Mouse (Mus musculus) ES-E14 (cell line): ENCODE data around the gene Hist1h3h.

Experiments used
- CHD2 ChIP-seq: IDR thresholded peaks from 2 replicates; pipeline ENCODE4 v1.6.1; 2014; ENCODE audit warnings: mild to moderate bottlenecking, low read depth, low read length, inconsistent platforms
- HCFC1 ChIP-seq: IDR thresholded peaks from 2 replicates; pipeline ENCODE4 v1.6.1; 2012; ENCODE audit warnings: low read length, inconsistent platforms, borderline replicate concordance; ENCODE audit not compliant: insufficient read depth
- MAFK ChIP-seq: IDR thresholded peaks from 2 replicates; pipeline ENCODE4 v1.6.1; 2014; ENCODE audit warnings: mild to moderate bottlenecking, low read depth, low read length, inconsistent platforms; ENCODE audit not compliant: insufficient read depth
- ZNF384 ChIP-seq: IDR thresholded peaks from 2 replicates; pipeline ENCODE4 v1.6.1; 2012; ENCODE audit warnings: low read depth, low read length, inconsistent platforms

DNA sequence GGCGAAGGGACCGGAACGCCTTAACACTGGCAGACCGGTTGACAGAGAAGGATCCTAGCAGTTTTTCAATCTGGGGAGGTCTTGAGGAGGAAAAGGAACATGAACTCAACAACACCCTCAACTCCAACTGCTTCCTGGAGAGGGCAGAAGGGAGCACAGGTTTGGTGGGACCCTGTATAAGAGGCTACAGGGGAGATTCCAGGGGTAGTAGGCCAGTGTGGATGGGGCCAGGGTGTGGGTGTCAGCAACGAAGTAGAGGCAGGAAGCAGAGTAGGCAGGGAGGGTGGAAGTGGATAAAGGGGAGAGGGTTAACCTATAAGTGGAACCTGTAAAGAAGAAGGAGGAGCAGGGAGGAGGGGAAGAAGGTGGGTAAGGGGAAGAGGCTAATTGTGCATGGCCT is 16.0 kb downstream of the Hist1h3h start:
- TF ChIP-seq CHD2, result no peak
- TF ChIP-seq MAFK, result no peak
- no peak for TF ChIP-seq HCFC1
- TF ChIP-seq ZNF384, result no peak
